Mouse (Mus musculus) hindbrain, embryonic 15.5 days (tissue): Measurements from ENCODE around the gene H2afy2. TPM values are rescaled to one million over a fixed set of nuclear protein-coding genes. Genes with fewer than 3 reads are reported as not detected.

Experiments
- ATAC-seq: fragments of 200-750 bp; cut with Nextera tagmentation; 2 replicates; pipeline ENCODE4 v1.8.0; 2017; ENCODE audit warnings: low read depth, moderate number of reproducible peaks, moderate TSS enrichment; ENCODE audit not compliant: low FRiP score
- H3K27ac ChIP-seq: fragments of 300-500 bp; sonication (generic); replicated peaks from 2 replicates; pipeline ENCODE4 v1.5.1; 2015; ENCODE audit warnings: mild to moderate bottlenecking, inconsistent platforms
- H3K27me3 ChIP-seq: fragments of 300-500 bp; sonication (generic); 2 replicates; pipeline ENCODE4 v1.6.1; 2015; ENCODE audit warnings: control low read depth, inconsistent platforms
- H3K36me3 ChIP-seq: fragments of 300-500 bp; sonication (generic); 2 replicates; pipeline ENCODE4 v1.6.1; 2015; ENCODE audit warnings: control low read depth, inconsistent platforms
- H3K4me1 ChIP-seq: fragments of 300-500 bp; sonication (generic); replicated peaks from 2 replicates; pipeline ENCODE4 v1.6.1; 2015; ENCODE audit warnings: control low read depth, inconsistent platforms
- H3K4me2 ChIP-seq: fragments of 300-500 bp; sonication (generic); 2 replicates; pipeline ENCODE4 v1.6.1; 2015; ENCODE audit warnings: moderate library complexity, mild to moderate bottlenecking, inconsistent platforms
- H3K4me3 ChIP-seq: fragments of 300-500 bp; sonication (generic); 2 replicates; pipeline ENCODE4 v1.5.1; 2015; ENCODE audit warnings: mild to moderate bottlenecking, inconsistent platforms
- H3K9ac ChIP-seq: fragments of 300-500 bp; sonication (generic); 2 replicates; pipeline ENCODE4 v1.6.1; 2015; ENCODE audit warnings: inconsistent platforms
- H3K9me3 ChIP-seq: fragments of 300-500 bp; sonication (generic); 2 replicates; pipeline ENCODE4 v1.6.1; 2016; ENCODE audit warnings: control low read depth, inconsistent platforms
- WGBS: fragments of 180-500 bp; shearing (Covaris S2); methylation state at CpG from one replicate; pipeline ENCODE4 v1.1.7; 2015; 5-methylcytosine and 5-hydroxymethylcytosine counted together
- polyA plus RNA-seq: library from polyadenylated mRNA; unstranded; fragments of >200 nt; fragmentation: Nextera tagmentation; extraction: Ambion mirVana; gene quantifications from 2 replicates; pipeline ENCODE4 v1.2.1, GENCODE M21; 2015

Gene H2afy2
- polyA plus RNA-seq, 1 experiment from 2014 or later, result 283 TPM

GRCm38 (mm10) chr10:61781461-61782128, 2.4 kb downstream of the H2afy2 start:
- ATAC-seq, result no peak
- H3K9me3 ChIP-seq, result no peaks in the 10 kb centered on the region
- H3K27me3 ChIP-seq, result no peaks in the 10 kb centered on the region
- H3K9ac ChIP-seq, result peak overlapping the region; percentile 96
- H3K36me3 ChIP-seq, result no peaks in the 10 kb centered on the region
- H3K4me3 ChIP-seq, result peak overlapping the region; percentile 71
- WGBS, result 22% methylated on average over 8 of the region's 9 CpGs
- H3K4me1 ChIP-seq, result peaks cover 46% of the 10 kb centered on the region
- H3K4me2 ChIP-seq, result peak overlapping the region; percentile 60
- H3K27ac ChIP-seq, result peak overlapping the region; percentile 97

DNA sequence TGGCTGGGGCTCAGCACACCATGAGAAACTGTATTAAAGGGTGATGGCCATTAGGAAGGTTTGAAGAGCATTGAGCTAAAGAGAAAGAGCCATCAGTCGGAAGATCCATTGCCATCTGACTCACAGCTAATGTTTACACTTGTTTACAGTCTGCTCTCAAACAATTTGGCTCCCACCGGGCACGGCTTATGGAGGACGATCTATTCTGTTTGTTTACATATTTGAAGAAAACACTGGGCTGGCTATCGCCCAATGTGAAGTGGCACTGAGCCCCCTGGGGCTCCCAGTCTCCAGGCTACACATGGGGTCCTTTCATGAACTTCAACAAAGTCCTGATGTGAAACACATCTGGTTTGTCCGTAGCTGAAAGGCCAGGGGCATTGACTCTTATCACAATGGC, 17.1 kb downstream of the H2afy2 start:
- no peak for ATAC-seq

GRCm38 (mm10) chr10:61765558-61765957, 18.4 kb downstream of the H2afy2 start:
- 23% methylated on average over 5 of the region's 5 CpGs for WGBS
- Histone ChIP-seq H3K4me1 (peaks cover 25% of the 10 kb centered on the region), H3K36me3 (no peaks in the 10 kb centered on the region), H3K27ac (no peak overlapping the region), H3K9ac (no peak overlapping the region), H3K4me3 (no peak overlapping the region), H3K9me3 (no peaks in the 10 kb centered on the region), H3K4me2 (no peak overlapping the region), H3K27me3 (no peaks in the 10 kb centered on the region)
- ATAC-seq, result no peak

More for the DNA sequence above, 17.1 kb downstream of the H2afy2 start:
- Histone ChIP-seq H3K9me3 (no peaks in the 10 kb centered on the region), H3K4me2 (no peak overlapping the region), H3K4me1 (peaks cover 25% of the 10 kb centered on the region), H3K27ac (no peak overlapping the region), H3K27me3 (no peaks in the 10 kb centered on the region), H3K9ac (no peak overlapping the region), H3K36me3 (no peaks in the 10 kb centered on the region), H3K4me3 (no peak overlapping the region)
- 44% methylated on average over 6 of the region's 6 CpGs for WGBS

DNA sequence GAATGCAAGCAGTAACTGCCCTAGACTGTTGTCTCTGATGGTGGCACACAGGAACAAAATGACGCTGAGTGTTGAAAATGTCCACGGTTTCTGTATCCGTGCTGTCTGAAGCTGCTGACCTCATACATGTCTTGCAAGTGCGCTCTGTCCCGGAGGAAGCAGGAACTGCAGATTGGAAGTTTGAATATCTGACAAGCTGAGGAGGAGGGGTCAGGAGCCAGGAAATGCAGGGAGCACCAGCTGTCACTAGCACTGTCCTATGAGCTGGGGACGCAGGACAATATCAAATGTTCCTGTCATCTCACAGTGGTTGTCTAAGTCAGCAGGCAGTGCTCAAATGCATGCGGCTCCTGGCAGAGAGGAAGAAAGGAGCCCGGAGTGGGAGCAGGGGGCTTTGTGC, 19.3 kb downstream of the H2afy2 start:
- Histone ChIP-seq H3K36me3 (no peaks in the 10 kb centered on the region), H3K4me1 (peaks cover 31% of the 10 kb centered on the region), H3K9me3 (no peaks in the 10 kb centered on the region), H3K4me3 (no peak overlapping the region), H3K27ac (0 out of 2 replicates have a peak overlapping the region, but pooled peaks have one; percentile 20), H3K27me3 (no peaks in the 10 kb centered on the region), H3K9ac (no peak overlapping the region), H3K4me2 (no peak overlapping the region)
- WGBS, result 56% methylated on average over 8 of the region's 8 CpGs
- ATAC-seq, result peak; percentile 38; the same call in 1 of the 2 replicates

DNA sequence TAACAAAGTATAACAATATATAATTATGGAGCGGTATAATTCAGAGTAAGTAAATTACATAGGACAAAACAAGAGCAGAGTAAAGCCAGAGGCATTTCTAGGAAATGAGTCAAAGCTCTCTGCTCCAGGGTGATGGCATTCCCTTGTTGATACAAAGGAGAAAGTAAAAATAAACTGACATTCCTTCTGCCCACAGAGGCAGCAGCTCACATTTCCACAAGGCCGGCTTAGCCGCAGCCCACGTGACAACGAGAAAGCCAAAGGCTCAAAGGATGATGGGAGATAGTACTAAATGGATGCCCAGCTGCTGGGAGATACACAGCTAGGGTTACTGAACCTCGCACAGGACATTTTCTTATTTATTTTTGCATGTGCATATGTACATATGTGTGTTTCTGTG, 24.1 kb downstream of the H2afy2 start:
- Histone ChIP-seq H3K4me2 (no peak overlapping the region), H3K4me3 (no peak overlapping the region), H3K27ac (no peak overlapping the region), H3K4me1 (peaks cover 12% of the 10 kb centered on the region), H3K9me3 (no peaks in the 10 kb centered on the region), H3K27me3 (no peaks in the 10 kb centered on the region), H3K36me3 (peaks cover 24% of the 10 kb centered on the region), H3K9ac (no peak overlapping the region)
- no peak for ATAC-seq
- WGBS, result 67% methylated on average over 6 of the region's 6 CpGs

DNA sequence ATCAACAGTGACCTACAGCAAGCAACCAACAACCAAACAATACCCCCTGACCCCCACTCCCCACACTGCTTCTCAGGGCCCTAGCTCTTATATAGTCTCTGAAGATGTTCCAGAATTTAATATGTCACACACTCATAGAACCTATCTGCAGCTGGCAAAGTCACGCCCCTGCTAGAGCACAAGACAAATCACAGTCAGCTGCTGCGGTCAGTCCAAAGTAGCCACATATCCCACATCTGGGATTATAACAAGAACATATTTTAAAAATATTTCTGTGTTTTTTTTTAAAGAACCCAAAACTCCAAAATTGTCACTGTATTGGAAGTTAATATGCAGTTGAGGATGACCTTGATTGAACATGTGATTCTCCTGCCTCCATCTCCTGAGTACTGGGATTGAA, 25.0 kb downstream of the H2afy2 start:
- H3K9ac ChIP-seq, result no peak overlapping the region
- no peak overlapping the region for H3K4me3 ChIP-seq
- H3K9me3 ChIP-seq, result no peaks in the 10 kb centered on the region
- H3K4me1 ChIP-seq, result peaks cover 11% of the 10 kb centered on the region
- peaks cover 31% of the 10 kb centered on the region for H3K36me3 ChIP-seq
- 98% methylated on average over 2 of the region's 2 CpGs for WGBS
- H3K27ac ChIP-seq, result no peak overlapping the region
- H3K27me3 ChIP-seq, result no peaks in the 10 kb centered on the region
- no peak overlapping the region for H3K4me2 ChIP-seq
- ATAC-seq, result no peak

DNA sequence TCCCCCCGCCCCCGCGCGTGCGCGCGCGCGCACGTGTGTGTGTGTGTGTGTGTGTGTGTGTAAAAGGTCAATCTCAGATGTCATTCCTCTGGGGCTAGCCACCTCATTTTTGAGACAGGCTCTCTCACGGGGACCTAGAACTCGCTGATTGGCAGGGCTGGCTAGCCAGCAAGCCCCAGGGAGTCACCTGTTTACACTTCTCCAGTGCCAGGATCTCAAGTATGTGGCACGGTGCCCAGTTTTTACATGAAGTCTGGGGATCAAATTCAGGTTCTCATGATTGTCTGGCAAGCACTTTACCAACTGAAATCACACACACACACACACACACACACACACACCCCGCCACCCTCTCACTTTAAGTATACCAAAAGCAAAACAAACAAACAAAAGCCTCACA, 26.9 kb downstream of the H2afy2 start:
- Histone ChIP-seq H3K27ac (no peak overlapping the region), H3K27me3 (no peaks in the 10 kb centered on the region), H3K9ac (no peak overlapping the region), H3K9me3 (no peaks in the 10 kb centered on the region), H3K4me2 (no peak overlapping the region), H3K36me3 (peaks cover 48% of the 10 kb centered on the region), H3K4me1 (peaks cover 11% of the 10 kb centered on the region), H3K4me3 (no peak overlapping the region)
- WGBS, result 88% methylated on average over 14 of the region's 14 CpGs
- ATAC-seq, result no peak

GRCm38 (mm10) chr10:61753071-61753470, 30.9 kb downstream of the H2afy2 start:
- Histone ChIP-seq H3K4me3 (no peak overlapping the region), H3K27ac (no peak overlapping the region), H3K4me1 (no peaks in the 10 kb centered on the region), H3K9ac (no peak overlapping the region), H3K36me3 (peaks cover 84% of the 10 kb centered on the region), H3K4me2 (no peak overlapping the region), H3K27me3 (no peaks in the 10 kb centered on the region), H3K9me3 (no peaks in the 10 kb centered on the region)
- WGBS, result 94% methylated on average over 23 of the region's 23 CpGs
- no peak for ATAC-seq

GRCm38 (mm10) chr10:61751534-61752219, 32.3 kb downstream of the H2afy2 start:
- Histone ChIP-seq H3K4me1 (no peaks in the 10 kb centered on the region), H3K36me3 (peaks cover 88% of the 10 kb centered on the region), H3K9ac (no peak overlapping the region), H3K4me2 (no peak overlapping the region), H3K4me3 (no peak overlapping the region), H3K27me3 (no peaks in the 10 kb centered on the region), H3K9me3 (no peaks in the 10 kb centered on the region), H3K27ac (no peak overlapping the region)
- no peak for ATAC-seq
- 81% methylated on average over 20 of the region's 20 CpGs for WGBS

GRCm38 (mm10) chr10:61750014-61750413, 33.9 kb downstream of the H2afy2 start:
- H3K27me3 ChIP-seq, result no peaks in the 10 kb centered on the region
- H3K9ac ChIP-seq, result no peak overlapping the region
- H3K4me2 ChIP-seq, result no peak overlapping the region
- 76% methylated on average over 9 of the region's 9 CpGs for WGBS
- no peak overlapping the region for H3K4me3 ChIP-seq
- no peak overlapping the region for H3K27ac ChIP-seq
- H3K36me3 ChIP-seq, result peaks cover 92% of the 10 kb centered on the region
- no peaks in the 10 kb centered on the region for H3K4me1 ChIP-seq
- H3K9me3 ChIP-seq, result no peaks in the 10 kb centered on the region
- ATAC-seq, result no peak

DNA sequence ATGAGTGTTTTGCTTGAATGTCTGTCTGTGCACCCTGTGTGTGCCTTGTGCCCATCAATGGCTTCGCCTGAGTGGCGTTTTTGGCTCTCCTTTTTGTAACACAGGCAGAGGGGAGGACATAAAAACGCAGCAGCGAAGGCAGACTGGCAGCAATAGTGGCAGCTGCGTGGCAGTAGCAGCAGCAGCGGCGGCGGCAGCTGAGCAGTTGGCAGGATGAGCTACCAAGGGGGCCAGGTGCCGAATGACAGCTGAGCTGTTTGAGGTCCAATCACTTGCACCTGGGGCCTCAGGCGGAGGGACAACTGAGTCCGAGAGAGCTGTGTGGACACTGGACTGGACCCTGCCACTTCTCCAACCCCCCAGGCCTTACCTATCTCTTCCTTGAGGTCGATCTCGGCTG, 36.6 kb downstream of the H2afy2 start:
- ATAC-seq, result no peak
- 80% methylated on average over 13 of the region's 13 CpGs for WGBS
- H3K4me1 ChIP-seq, result no peaks in the 10 kb centered on the region
- H3K27me3 ChIP-seq, result no peaks in the 10 kb centered on the region
- no peak overlapping the region for H3K4me3 ChIP-seq
- H3K36me3 ChIP-seq, result peaks cover 94% of the 10 kb centered on the region
- H3K4me2 ChIP-seq, result no peak overlapping the region
- no peaks in the 10 kb centered on the region for H3K9me3 ChIP-seq
- H3K9ac ChIP-seq, result no peak overlapping the region
- no peak overlapping the region for H3K27ac ChIP-seq

- no peaks in the 10 kb centered on the region for H3K4me1 ChIP-seq
- H3K9ac ChIP-seq, result no peak overlapping the region
- 89% methylated on average over 4 of the region's 4 CpGs for WGBS
- no peaks in the 10 kb centered on the region for H3K27me3 ChIP-seq
- ATAC-seq, result no peak
- H3K9me3 ChIP-seq, result no peaks in the 10 kb centered on the region
- H3K4me2 ChIP-seq, result no peak overlapping the region
- no peak overlapping the region for H3K4me3 ChIP-seq
- no peak overlapping the region for H3K27ac ChIP-seq
- H3K36me3 ChIP-seq, result peaks cover 95% of the 10 kb centered on the region
Observed at GRCm38 (mm10) chr10:61745133-61745532, 38.8 kb downstream of the H2afy2 start.
